Mouse (Mus musculus): ENCODE measurements around the gene Hist3h2a. TPM values are rescaled to one million over a fixed set of nuclear protein-coding genes. Genes with fewer than 3 reads are reported as not detected.

Hist3h2a gene
- polyA plus RNA-seq, 2 experiments: 25.4 to 28.2 TPM

- Histone ChIP-seq H3K4me1 (ENCODE audit: control insufficient read depth, insufficient read depth, low read length) (no peaks in the 10 kb centered on the region), H3K4me2 (replicated peaks; ENCODE audit: low read depth, low read length, severe bottlenecking) (no peak overlapping the region), H3K9ac (ENCODE audit: low read depth, low read length, severe bottlenecking) (no peak overlapping the region), H3K27me3 (ENCODE audit: control insufficient read depth, insufficient read depth, low read length) (no peaks in the 10 kb centered on the region), H3K9me3 (ENCODE audit: control insufficient read depth, low read length) (no peaks in the 10 kb centered on the region), H3K36me3 (ENCODE audit: control insufficient read depth, insufficient read depth, low read length) (peaks cover 16% of the 10 kb centered on the region), H3K4me3 (replicated peaks; ENCODE audit: low read length) (no peak overlapping the region), H3K27ac (replicated peaks; ENCODE audit: low read depth, low read length) (no peak overlapping the region)
- DNase-seq (ENCODE audit: low spot score) (no peak), ATAC-seq (ENCODE audit: low FRiP score, low read depth) (no peak)
- TF ChIP-seq POLR2A (IDR thresholded peaks at IDR 0.05; ENCODE audit: borderline replicate concordance, extremely low read depth, insufficient read depth, insufficient read length): no peak
- 75% methylated on average over 6 of the region's 6 CpGs for WGBS
Observed at GRCm38 (mm10) chr11:58969659-58970058, 15.2 kb downstream of the Hist3h2a start.

- Histone ChIP-seq H3K9me3 (ENCODE audit: control insufficient read depth, low read length) (no peaks in the 10 kb centered on the region), H3K27ac (replicated peaks; ENCODE audit: low read depth, low read length) (no peak overlapping the region), H3K9ac (ENCODE audit: low read depth, low read length, severe bottlenecking) (no peak overlapping the region), H3K27me3 (ENCODE audit: control insufficient read depth, insufficient read depth, low read length) (no peaks in the 10 kb centered on the region), H3K4me2 (replicated peaks; ENCODE audit: low read depth, low read length, severe bottlenecking) (no peak overlapping the region), H3K36me3 (ENCODE audit: control insufficient read depth, insufficient read depth, low read length) (peaks cover 16% of the 10 kb centered on the region), H3K4me1 (ENCODE audit: control insufficient read depth, insufficient read depth, low read length) (no peaks in the 10 kb centered on the region), H3K4me3 (replicated peaks; ENCODE audit: low read length) (no peak overlapping the region)
- 92% methylated on average over 21 of the region's 21 CpGs for WGBS
- DNase-seq (ENCODE audit: low spot score): no peak
- no peak for ATAC-seq (ENCODE audit: low FRiP score, low read depth)
- no peak for TF ChIP-seq POLR2A (IDR thresholded peaks at IDR 0.05; ENCODE audit: borderline replicate concordance, extremely low read depth, insufficient read depth, insufficient read length)
Observed at GRCm38 (mm10) chr11:58970831-58971530, 16.5 kb downstream of the Hist3h2a start.

- Histone ChIP-seq H3K4me3 (replicated peaks; ENCODE audit: low read length) (no peak overlapping the region), H3K4me1 (ENCODE audit: control insufficient read depth, insufficient read depth, low read length) (no peaks in the 10 kb centered on the region), H3K27ac (replicated peaks; ENCODE audit: low read depth, low read length) (no peak overlapping the region), H3K36me3 (ENCODE audit: control insufficient read depth, insufficient read depth, low read length) (peaks cover 16% of the 10 kb centered on the region), H3K9ac (ENCODE audit: low read depth, low read length, severe bottlenecking) (no peak overlapping the region), H3K4me2 (replicated peaks; ENCODE audit: low read depth, low read length, severe bottlenecking) (no peak overlapping the region), H3K9me3 (ENCODE audit: control insufficient read depth, low read length) (no peaks in the 10 kb centered on the region), H3K27me3 (ENCODE audit: control insufficient read depth, insufficient read depth, low read length) (no peaks in the 10 kb centered on the region)
- no peak for TF ChIP-seq POLR2A (IDR thresholded peaks at IDR 0.05; ENCODE audit: borderline replicate concordance, extremely low read depth, insufficient read depth, insufficient read length)
- no peak for DNase-seq (ENCODE audit: low spot score)
- ATAC-seq (ENCODE audit: low FRiP score, low read depth): no peak
- WGBS: 96% methylated on average over 3 of the region's 3 CpGs
Observed at GRCm38 (mm10) chr11:58971796-58972195, 17.3 kb downstream of the Hist3h2a start.

- no peaks in the 10 kb centered on the region for H3K27me3 ChIP-seq (ENCODE audit: control insufficient read depth, insufficient read depth, low read length)
- H3K4me2 ChIP-seq (replicated peaks; ENCODE audit: low read depth, low read length, severe bottlenecking): no peak overlapping the region
- no peak for DNase-seq (ENCODE audit: low spot score)
- H3K4me3 ChIP-seq (replicated peaks; ENCODE audit: low read length): no peak overlapping the region
- no peak overlapping the region for H3K27ac ChIP-seq (replicated peaks; ENCODE audit: low read depth, low read length)
- H3K36me3 ChIP-seq (ENCODE audit: control insufficient read depth, insufficient read depth, low read length): peaks cover 16% of the 10 kb centered on the region
- peaks cover 7% of the 10 kb centered on the region for H3K4me1 ChIP-seq (ENCODE audit: control insufficient read depth, insufficient read depth, low read length)
- WGBS: 88% methylated on average over 3 of the region's 3 CpGs
- no peak for ATAC-seq (ENCODE audit: low FRiP score, low read depth)
- H3K9ac ChIP-seq (ENCODE audit: low read depth, low read length, severe bottlenecking): no peak overlapping the region
- no peak for TF ChIP-seq POLR2A (IDR thresholded peaks at IDR 0.05; ENCODE audit: borderline replicate concordance, extremely low read depth, insufficient read depth, insufficient read length)
- no peaks in the 10 kb centered on the region for H3K9me3 ChIP-seq (ENCODE audit: control insufficient read depth, low read length)
Observed at GRCm38 (mm10) chr11:58974414-58974813, 19.9 kb downstream of the Hist3h2a start.

- peak overlapping the region; percentile 95 for H3K4me2 ChIP-seq (replicated peaks; ENCODE audit: low read depth, low read length, severe bottlenecking)
- peaks cover 15% of the 10 kb centered on the region for H3K4me1 ChIP-seq (ENCODE audit: control insufficient read depth, insufficient read depth, low read length)
- no peak for DNase-seq (ENCODE audit: low spot score)
- ATAC-seq (ENCODE audit: low FRiP score, low read depth): no peak
- under 1% methylated on average over 29 of the region's 29 CpGs for WGBS
- H3K9ac ChIP-seq (ENCODE audit: low read depth, low read length, severe bottlenecking): peak overlapping the region; percentile 89
- peak overlapping the region; percentile 99 for H3K4me3 ChIP-seq (replicated peaks; ENCODE audit: low read length)
- no peaks in the 10 kb centered on the region for H3K27me3 ChIP-seq (ENCODE audit: control insufficient read depth, insufficient read depth, low read length)
- H3K36me3 ChIP-seq (ENCODE audit: control insufficient read depth, insufficient read depth, low read length): peaks cover 12% of the 10 kb centered on the region; the same call in 1 of the 2 replicates
- peak overlapping the region; percentile 77 for H3K27ac ChIP-seq (replicated peaks; ENCODE audit: low read depth, low read length)
- no peaks in the 10 kb centered on the region for H3K9me3 ChIP-seq (ENCODE audit: control insufficient read depth, low read length)
- TF ChIP-seq POLR2A (IDR thresholded peaks at IDR 0.05; ENCODE audit: borderline replicate concordance, extremely low read depth, insufficient read depth, insufficient read length): no peak
Observed at GRCm38 (mm10) chr11:58977150-58977549, 22.7 kb downstream of the Hist3h2a start.
